Mouse (Mus musculus) ovary, postnatal 10 days (tissue): ENCODE data around the gene Aldh1a1.
"Not testable (repeated sequence)": the region's sequence is repeated elsewhere in the genome, so short reads cannot be mapped to it uniquely, and the experiment has no call there.

ENCODE experiments used
- DNase-seq: peaks from one replicate; pipeline ENCODE4 v3.0.0; 2022; ENCODE audit warnings: low spot score

Gene Aldh1a1

GRCm38 (mm10) chr19:20555365-20555764 lies 62.9 kb downstream of the Aldh1a1 start:
- no peak for DNase-seq

- no peak for DNase-seq
Observed at GRCm38 (mm10) chr19:20557211-20557610, 64.7 kb downstream of the Aldh1a1 start.

- no peak for DNase-seq
Observed at GRCm38 (mm10) chr19:20558069-20558468, 65.6 kb downstream of the Aldh1a1 start.

DNA sequence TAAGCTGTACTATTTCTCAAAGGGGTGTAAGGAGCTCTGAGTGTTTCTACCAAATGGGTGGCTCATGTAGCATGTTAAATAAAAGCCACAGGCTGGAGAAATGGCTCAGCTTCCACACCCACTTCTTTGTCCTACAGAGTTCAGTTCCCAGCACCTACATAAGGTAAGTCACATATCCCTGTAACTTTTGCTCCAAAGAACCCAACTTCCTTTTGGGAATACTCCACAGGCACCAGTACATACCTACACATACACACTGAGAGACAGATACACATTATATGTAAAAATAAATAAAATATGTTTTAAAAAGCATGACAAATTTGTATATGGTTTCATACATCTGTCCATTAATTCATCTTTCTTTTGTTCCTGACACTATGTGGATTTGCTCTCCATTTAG lies 66.0 kb downstream of the Aldh1a1 start:
- no peak for DNase-seq

DNA sequence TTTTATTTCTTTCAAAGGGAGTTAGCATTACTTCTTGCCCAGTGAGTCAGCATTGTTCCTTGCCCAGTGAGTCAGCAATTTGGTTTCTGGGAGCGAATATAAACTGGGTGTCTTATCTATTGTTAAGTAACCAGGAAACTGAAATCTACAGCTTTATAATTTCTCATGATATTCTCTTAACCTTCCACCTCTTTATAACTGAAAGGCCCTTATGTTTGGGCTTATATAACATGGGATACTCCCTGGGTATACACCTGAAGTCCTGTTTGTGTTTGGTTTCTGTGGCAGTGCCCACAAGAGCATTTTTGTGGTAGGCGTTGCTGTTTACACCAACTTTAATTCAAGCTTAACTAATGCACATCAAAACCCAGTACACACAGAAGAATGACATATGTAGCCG lies 66.4 kb downstream of the Aldh1a1 start:
- no peak for DNase-seq

DNA sequence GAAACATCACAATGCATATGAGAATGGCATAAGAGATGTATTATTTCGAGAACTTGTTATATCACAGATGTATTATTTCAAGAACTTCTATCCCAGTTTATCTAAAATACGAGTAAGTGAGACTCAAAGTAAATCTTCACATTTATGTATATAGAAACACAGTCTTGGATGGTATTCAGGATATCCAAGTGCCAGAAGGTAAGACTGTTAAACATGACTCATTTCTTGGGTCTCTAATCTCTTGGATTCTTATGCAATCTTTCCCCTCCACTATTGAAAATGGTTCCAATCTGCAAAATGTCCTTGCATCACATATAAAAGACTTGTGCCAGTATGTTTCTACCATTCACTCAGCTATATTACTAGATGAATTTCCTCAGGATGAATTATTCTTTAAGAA lies 67.4 kb downstream of the Aldh1a1 start:
- DNase-seq = no peak

GRCm38 (mm10) chr19:20562396-20562795 lies 69.9 kb downstream of the Aldh1a1 start:
- no peak for DNase-seq

- DNase-seq = no peak
Observed at GRCm38 (mm10) chr19:20566294-20566693, 73.8 kb downstream of the Aldh1a1 start.

DNA sequence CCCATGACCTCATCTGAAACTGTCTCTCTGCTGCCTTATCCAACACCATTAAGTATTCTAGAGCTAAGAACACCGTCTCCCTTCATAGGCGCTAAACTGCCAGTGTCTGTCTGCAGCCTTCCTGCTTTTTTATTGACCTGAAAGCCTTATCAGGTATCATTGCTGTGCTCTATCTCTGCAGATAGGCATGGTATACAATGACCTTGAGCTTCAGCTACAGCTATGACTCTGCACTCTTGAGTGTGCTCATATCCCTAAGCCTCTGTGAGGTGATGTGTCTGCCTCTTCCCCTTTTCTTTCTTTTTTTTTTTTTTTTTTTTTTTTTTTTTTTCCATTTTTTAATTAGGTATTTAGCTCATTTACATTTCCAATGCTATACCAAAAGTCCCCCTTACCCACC lies 74.5 kb downstream of the Aldh1a1 start:
- no peak for DNase-seq

DNA sequence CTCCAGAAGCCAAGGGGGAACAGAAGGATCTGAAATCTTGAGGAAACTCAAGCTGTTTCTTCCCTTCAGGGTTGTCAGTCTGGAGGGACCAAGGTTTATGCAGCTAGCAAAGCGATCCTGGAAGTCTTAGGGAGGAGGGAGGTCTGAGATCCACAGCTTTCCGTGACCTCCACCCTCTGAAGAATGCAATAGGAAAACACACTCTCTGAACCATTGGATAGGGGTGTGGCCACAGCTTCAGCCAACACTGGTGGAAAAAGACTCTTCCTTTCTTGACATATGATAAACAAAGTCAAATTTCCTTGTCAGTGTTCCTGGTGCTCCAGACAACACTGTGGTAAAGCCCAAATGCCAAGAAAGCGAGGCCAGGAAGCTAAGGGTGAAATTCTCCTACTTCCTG lies 84.5 kb downstream of the Aldh1a1 start:
- no peak for DNase-seq

- DNase-seq = no peak
Observed at GRCm38 (mm10) chr19:20577429-20577828, 84.9 kb downstream of the Aldh1a1 start.

- DNase-seq = no peak
Observed at GRCm38 (mm10) chr19:20599951-20600350, 107.4 kb downstream of the Aldh1a1 start.

DNA sequence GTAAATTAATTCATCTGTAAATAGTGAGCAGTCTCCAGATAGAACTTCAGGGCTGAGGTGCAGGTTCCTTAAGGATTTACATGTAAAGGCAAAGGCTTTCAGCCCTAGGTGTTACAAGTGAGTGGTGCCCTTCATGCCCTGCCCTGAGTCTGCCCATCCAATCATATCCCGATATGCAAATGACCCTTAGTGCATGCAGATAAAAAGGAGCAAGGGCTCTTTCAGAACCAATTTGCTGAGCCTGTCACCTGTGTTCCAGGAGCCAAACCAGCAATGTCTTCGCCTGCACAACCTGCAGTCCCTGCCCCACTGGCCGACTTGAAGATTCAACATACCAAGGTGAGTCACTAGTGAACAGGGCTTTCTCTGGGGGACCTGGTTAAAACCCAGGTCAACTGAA lies 109.2 kb downstream of the Aldh1a1 start:
- peak; percentile 4 for DNase-seq

- no peak for DNase-seq
Observed at GRCm38 (mm10) chr19:20603212-20603611, 110.7 kb downstream of the Aldh1a1 start.

- no peak for DNase-seq
Observed at GRCm38 (mm10) chr19:20603866-20604265, 111.4 kb downstream of the Aldh1a1 start.

GRCm38 (mm10) chr19:20614252-20614930 lies 121.9 kb downstream of the Aldh1a1 start:
- DNase-seq = no peak

DNA sequence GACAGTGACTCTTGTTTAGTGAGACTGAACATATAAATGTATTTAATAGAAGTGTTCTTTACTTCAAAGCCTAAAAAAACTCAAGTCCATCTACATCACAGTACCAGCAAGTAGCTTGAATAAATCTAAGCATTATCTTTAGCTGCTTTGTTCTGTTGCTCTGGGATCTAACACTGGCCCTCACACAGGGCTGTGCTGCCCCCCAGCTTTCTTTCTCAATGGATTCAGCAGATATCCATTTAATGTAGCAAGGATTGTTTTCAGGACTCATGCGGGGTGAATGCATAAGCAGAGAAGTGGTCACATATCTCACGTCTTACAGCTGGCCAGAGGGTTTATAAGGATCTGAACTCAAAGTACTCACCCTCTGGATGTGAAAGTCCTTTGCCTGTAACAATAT lies 129.9 kb downstream of the Aldh1a1 start:
- no peak for DNase-seq

DNA sequence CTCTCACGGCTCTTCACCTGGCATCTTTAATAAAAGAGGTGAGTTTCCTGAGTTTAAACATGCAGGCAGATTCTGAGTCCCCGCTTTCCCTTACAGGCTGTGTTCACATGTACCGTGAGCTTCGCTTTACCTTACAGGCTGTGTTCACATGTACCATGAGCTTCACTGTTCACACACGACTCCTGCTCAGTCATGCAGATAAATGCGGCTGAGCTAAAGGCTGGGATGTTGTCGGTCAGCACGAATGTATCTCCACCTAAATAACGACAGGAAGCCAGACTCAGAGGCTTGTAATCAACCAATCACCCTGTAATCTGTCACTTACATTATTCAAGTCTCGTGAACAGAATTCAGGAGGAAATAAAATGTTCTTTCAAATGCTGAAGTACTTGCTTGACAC lies 130.9 kb downstream of the Aldh1a1 start:
- DNase-seq = no peak

- DNase-seq = no peak
Observed at GRCm38 (mm10) chr19:20631020-20631419, 138.5 kb downstream of the Aldh1a1 start.

DNA sequence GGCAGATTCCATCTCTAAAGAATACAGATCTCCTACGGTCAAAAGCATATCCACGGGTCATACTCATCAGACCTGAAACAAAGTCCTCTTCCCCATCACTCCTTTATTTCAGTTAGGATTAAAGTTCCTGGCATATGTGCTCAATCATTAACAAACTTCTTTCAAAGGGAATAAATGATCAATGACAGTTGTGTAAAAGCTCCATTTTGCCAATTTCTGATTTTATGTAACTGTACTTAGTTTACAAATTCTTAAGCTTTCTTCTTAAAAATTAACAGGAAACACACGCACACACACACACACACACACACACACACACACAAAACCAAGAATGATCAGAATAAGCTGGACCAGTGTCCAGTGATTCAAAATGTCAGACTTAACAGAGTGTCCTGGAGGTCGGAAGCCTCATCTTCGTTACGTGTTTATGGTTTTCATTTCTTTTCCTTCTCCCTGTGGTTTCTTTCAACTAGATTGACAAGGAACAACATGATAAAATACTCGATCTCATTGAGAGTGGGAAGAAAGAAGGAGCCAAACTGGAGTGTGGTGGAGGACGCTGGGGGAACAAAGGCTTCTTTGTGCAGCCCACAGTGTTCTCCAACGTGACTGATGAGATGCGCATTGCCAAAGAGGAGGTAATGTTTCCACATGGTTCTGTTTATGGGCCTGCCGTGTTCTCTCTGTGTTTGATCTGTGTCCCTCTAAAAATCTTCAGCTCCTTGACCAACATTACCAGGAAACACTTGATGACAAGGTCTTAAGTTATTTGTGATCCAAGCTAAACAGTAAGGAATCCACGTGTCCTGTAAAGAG lies 141.6 kb downstream of the Aldh1a1 start:
- DNase-seq = no peak

GRCm38 (mm10) chr19:20644346-20644745 lies 151.8 kb downstream of the Aldh1a1 start:
- no peak for DNase-seq

DNA sequence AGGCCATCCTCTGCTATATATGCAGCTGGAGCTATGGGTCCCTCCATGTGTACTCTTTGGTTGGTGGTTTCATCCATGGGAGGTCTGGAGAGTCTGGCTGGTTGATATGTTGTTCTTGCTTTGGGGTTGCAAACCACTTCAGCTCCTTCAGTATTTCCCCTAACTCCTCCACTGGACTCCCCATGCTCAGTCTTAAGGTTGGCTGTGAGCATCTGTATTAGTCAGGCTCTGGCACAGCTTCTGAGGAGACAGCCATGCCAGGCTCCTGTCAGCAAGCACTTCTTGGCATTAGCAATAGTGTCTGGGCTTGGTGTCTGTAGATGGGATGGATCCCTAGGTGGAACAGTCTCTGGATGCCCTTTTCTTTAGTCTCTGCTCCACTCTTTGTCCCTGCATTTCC lies 155.0 kb downstream of the Aldh1a1 start:
- not testable (repeated sequence) for DNase-seq

DNA sequence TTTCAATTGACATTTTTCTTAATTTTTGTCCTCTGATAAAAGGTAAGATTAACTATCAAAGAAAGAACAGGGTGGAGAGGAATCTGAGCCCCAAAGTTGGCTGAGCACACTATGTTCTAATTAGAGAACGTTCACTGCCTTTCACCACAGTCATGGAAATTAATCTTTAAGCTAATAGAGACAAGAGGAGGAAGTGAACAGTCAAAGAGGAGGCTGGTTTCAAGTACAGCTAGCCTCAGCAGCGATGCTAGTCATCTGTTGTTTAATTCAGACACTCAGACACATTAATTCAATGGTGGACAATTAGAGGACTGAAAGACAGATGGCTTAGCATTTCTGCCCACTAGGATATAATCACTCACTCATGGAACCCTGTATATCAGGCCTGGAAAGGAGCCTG lies 157.5 kb downstream of the Aldh1a1 start:
- DNase-seq = no peak
